Mouse (Mus musculus): ENCODE measurements at regions not wholly inside any gene's neighbourhood (a gene's known extent, or its start where the extent isn't known, plus 50 kb on each side); places are given as distances from the start of the nearest gene placed in this dataset.
"Not testable (repeated sequence)": the region's sequence is repeated elsewhere in the genome, so short reads cannot be mapped to it uniquely, and the experiment has no call there.

- no peak for DNase-seq (ENCODE audit: low read depth, low spot score)
Measured at GRCm38 (mm10) chr3:9065892-9066291, 544.0 kb downstream of the Zfp704 start.

GRCm38 (mm10) chr3:9064266-9065031 is 545.4 kb downstream of the Zfp704 start:
- peak; percentile 52 for DNase-seq (ENCODE audit: low read depth, low spot score)

- DNase-seq (ENCODE audit: low read depth, low spot score), result no peak
Measured at GRCm38 (mm10) chr3:9063662-9064061, 546.2 kb downstream of the Zfp704 start.

- no peak for DNase-seq (ENCODE audit: low read depth, low spot score)
Measured at GRCm38 (mm10) chr3:9061396-9061795, 548.5 kb downstream of the Zfp704 start.

GRCm38 (mm10) chr3:9057703-9058102 is 552.2 kb downstream of the Zfp704 start:
- not testable (repeated sequence) for DNase-seq (ENCODE audit: low read depth, low spot score)

GRCm38 (mm10) chr3:9056846-9057245 is 553.0 kb downstream of the Zfp704 start:
- DNase-seq (ENCODE audit: low read depth, low spot score), result no peak

- no peak for DNase-seq (ENCODE audit: low read depth, low spot score)
Measured at GRCm38 (mm10) chr3:9055780-9056179, 554.1 kb downstream of the Zfp704 start.
